Mouse (Mus musculus) G1E-ER4 (cell line): ENCODE measurements around the gene Bace2. TPM values are rescaled to one million over a fixed set of nuclear protein-coding genes. Genes with fewer than 3 reads are reported as not detected.

Experiments
- GATA1 ChIP-seq: IDR thresholded peaks from one replicate; pipeline ENCODE4 v1.8.0; 2012; ENCODE audit warnings: low read length, inconsistent platforms
- polyA plus RNA-seq: library from polyadenylated mRNA; stranded (reverse); fragments of >175 nt; gene quantifications from 2 replicates; pipeline ENCODE4 v1.2.3, GENCODE M21; 2012

Bace2 gene
- polyA plus RNA-seq, 1 experiment = not detected

GRCm38 (mm10) chr16:97492369-97492768 is 135.8 kb downstream of the Bace2 start:
- TF ChIP-seq GATA1 = no peak

Other genes starting within 250 kb of the Bace2 start
- not detected in 2 replicates for gene Dscam, start 186.0 kb upstream of the Bace2 start, polyA plus RNA-seq
- not detected in 2 replicates for gene Mx1, start 106.2 kb downstream of the Bace2 start, polyA plus RNA-seq
- not detected in 2 replicates for gene Fam3b, start 158.1 kb downstream of the Bace2 start, polyA plus RNA-seq